Mouse (Mus musculus) heart, postnatal 0 days (tissue): ENCODE data around the gene Rras. TPM values are rescaled to one million over a fixed set of nuclear protein-coding genes. Genes with fewer than 3 reads are reported as not detected.

Source experiments
- ATAC-seq: fragments of 200-750 bp; cut with Nextera tagmentation; 2 replicates; pipeline ENCODE4 v1.8.0; 2017; ENCODE audit warnings: low read depth, moderate number of reproducible peaks, moderate library complexity; ENCODE audit not compliant: insufficient read depth
- DNase-seq: peaks from one replicate; pipeline ENCODE4 v3.0.0-alpha.2; 2016; ENCODE audit warnings: low spot score
- H3K27ac ChIP-seq: fragments of 300-500 bp; sonication (generic); 2 replicates; pipeline ENCODE4 v1.5.1; 2014; ENCODE audit warnings: low read depth, mild to moderate bottlenecking
- H3K27me3 ChIP-seq: fragments of 300-500 bp; sonication (generic); 2 replicates; pipeline ENCODE4 v1.6.1; 2014; ENCODE audit warnings: low read length, mixed read lengths; ENCODE audit not compliant: control insufficient read depth, insufficient read depth
- H3K36me3 ChIP-seq: fragments of 300-500 bp; sonication (generic); replicated peaks from 2 replicates; pipeline ENCODE4 v1.6.1; 2014; ENCODE audit warnings: low read length, mixed read lengths; ENCODE audit not compliant: control insufficient read depth, insufficient read depth
- H3K4me1 ChIP-seq: fragments of 300-500 bp; sonication (generic); 2 replicates; pipeline ENCODE4 v1.6.1; 2014; ENCODE audit warnings: antibody characterized with exemption; ENCODE audit not compliant: control insufficient read depth, insufficient read depth
- H3K4me2 ChIP-seq: fragments of 300-500 bp; sonication (generic); 2 replicates; pipeline ENCODE4 v1.6.1; 2014; ENCODE audit warnings: low read depth, mild to moderate bottlenecking, low read length, moderate library complexity
- H3K4me3 ChIP-seq: fragments of 300-500 bp; sonication (generic); 2 replicates; pipeline ENCODE4 v1.5.1; 2014; ENCODE audit warnings: low read depth, low read length
- H3K9ac ChIP-seq: fragments of 300-500 bp; sonication (generic); replicated peaks from 2 replicates; pipeline ENCODE4 v1.6.1; 2014; ENCODE audit warnings: low read depth, low read length, mixed read lengths
- H3K9me3 ChIP-seq: fragments of 300-500 bp; sonication (generic); replicated peaks from 2 replicates; pipeline ENCODE4 v1.6.1; 2016; ENCODE audit warnings: low read length; ENCODE audit not compliant: control insufficient read depth
- CTCF ChIP-seq: IDR thresholded peaks from 2 replicates; pipeline ENCODE4 v1.5.1; 2016; ENCODE audit warnings: antibody characterized with exemption, control low read depth, low read depth
- EP300 ChIP-seq: IDR thresholded peaks from 2 replicates; pipeline ENCODE4 v1.6.1; 2016; ENCODE audit warnings: antibody characterized with exemption, low read depth
- WGBS: fragments of 180-500 bp; shearing (Covaris S2); extraction: QIAGEN DNeasy Blood & Tissue Kit; methylation state at CpG from one replicate; pipeline ENCODE4 v1.1.7; 2014; 5-methylcytosine and 5-hydroxymethylcytosine counted together
- polyA plus RNA-seq: library from polyadenylated mRNA; unstranded; fragments of >200 nt; fragmentation: Nextera tagmentation; extraction: Ambion mirVana; gene quantifications from 2 replicates; pipeline ENCODE4 v1.2.1, GENCODE M21; 2015
- total RNA-seq: library from RNA; depleted of rRNA; stranded (reverse); fragments of >200 nt; gene quantifications from 2 replicates; pipeline ENCODE4 v1.2.3, GENCODE M21; 2014; ENCODE audit warnings: low replicate concordance

The Rras gene
- total and polyA plus RNA-seq, 2 experiments from 2014 or later: 38.4 to 85.7 TPM

GRCm38 (mm10) chr7:44975117-44975419, 42.7 kb upstream of the Rras start:
- H3K4me2 ChIP-seq: no peak overlapping the region
- no peak overlapping the region for H3K4me3 ChIP-seq
- no peaks in the 10 kb centered on the region for H3K9me3 ChIP-seq
- no peak for TF ChIP-seq EP300
- no peaks in the 10 kb centered on the region for H3K4me1 ChIP-seq
- 23% methylated on average over 6 of the region's 6 CpGs for WGBS
- DNase-seq (no peak), ATAC-seq (no peak)
- H3K27ac ChIP-seq: no peak overlapping the region
- peaks cover 44% of the 10 kb centered on the region for H3K36me3 ChIP-seq
- H3K27me3 ChIP-seq: 0 out of 2 replicates have a peak, but pooled peaks cover 3% of the 10 kb centered on the region
- H3K9ac ChIP-seq: no peak overlapping the region

- no peak for ATAC-seq
- Histone ChIP-seq H3K4me1 (no peaks in the 10 kb centered on the region), H3K36me3 (peaks cover 67% of the 10 kb centered on the region), H3K27me3 (no peaks in the 10 kb centered on the region), H3K9ac (no peak overlapping the region), H3K9me3 (no peaks in the 10 kb centered on the region), H3K4me3 (no peak overlapping the region), H3K4me2 (no peak overlapping the region), H3K27ac (no peak overlapping the region)
- no peak for TF ChIP-seq CTCF
- TF ChIP-seq EP300: no peak
- 90% methylated on average over 3 of the region's 3 CpGs for WGBS
- no peak for DNase-seq
Observed at GRCm38 (mm10) chr7:44978300-44978699, 39.5 kb upstream of the Rras start.

DNA sequence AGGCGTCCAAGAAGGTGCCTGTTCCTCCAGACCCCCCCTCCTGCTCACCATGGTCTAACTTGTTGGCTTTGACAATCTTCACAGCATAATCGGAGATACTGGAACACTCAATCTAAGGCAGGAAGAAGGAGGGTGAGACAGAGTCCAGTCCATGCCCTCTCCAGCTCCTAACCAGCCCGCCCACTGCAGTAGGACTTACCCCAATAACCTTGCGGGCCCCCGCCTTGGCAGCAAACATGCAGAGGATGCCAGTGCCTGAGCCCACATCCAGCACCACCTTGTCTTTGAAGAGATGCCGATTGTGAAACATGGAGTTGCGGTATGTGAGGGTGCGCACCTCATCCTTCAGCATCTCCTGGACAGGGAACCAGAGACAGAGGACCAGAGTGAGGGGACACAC, 36.2 kb upstream of the Rras start:
- peaks cover 58% of the 10 kb centered on the region for H3K36me3 ChIP-seq
- ATAC-seq (no peak), DNase-seq (no peak)
- no peaks in the 10 kb centered on the region for H3K27me3 ChIP-seq
- TF ChIP-seq CTCF (no peak), EP300 (no peak)
- no peak overlapping the region for H3K27ac ChIP-seq
- H3K4me3 ChIP-seq: no peak overlapping the region
- WGBS: 95% methylated on average over 8 of the region's 8 CpGs
- H3K4me2 ChIP-seq: no peak overlapping the region
- H3K4me1 ChIP-seq: 0 out of 2 replicates have a peak, but pooled peaks cover 12% of the 10 kb centered on the region
- H3K9me3 ChIP-seq: no peaks in the 10 kb centered on the region
- H3K9ac ChIP-seq: no peak overlapping the region

- Histone ChIP-seq H3K36me3 (peaks cover 43% of the 10 kb centered on the region), H3K27ac (no peak overlapping the region), H3K4me1 (peaks cover 16% of the 10 kb centered on the region; the same call in 1 of the 2 replicates), H3K27me3 (no peaks in the 10 kb centered on the region), H3K9me3 (no peaks in the 10 kb centered on the region), H3K4me2 (no peak overlapping the region), H3K9ac (no peak overlapping the region), H3K4me3 (no peak overlapping the region)
- DNase-seq: peak; percentile 71
- no peak for ATAC-seq
- peak; percentile 94 for TF ChIP-seq CTCF
- TF ChIP-seq EP300: no peak
- 29% methylated on average over 6 of the region's 6 CpGs for WGBS
Observed at GRCm38 (mm10) chr7:44983085-44983484, 34.7 kb upstream of the Rras start.

GRCm38 (mm10) chr7:44983944-44984832, 33.6 kb upstream of the Rras start:
- peaks cover 18% of the 10 kb centered on the region; the same call in 1 of the 2 replicates for H3K4me1 ChIP-seq
- 58% methylated on average over 7 of the region's 7 CpGs for WGBS
- H3K36me3 ChIP-seq: peaks cover 32% of the 10 kb centered on the region
- 0 out of 2 replicates have a peak, but pooled peaks have one; percentile 5 for TF ChIP-seq CTCF
- no peak for TF ChIP-seq EP300
- no peak overlapping the region for H3K9ac ChIP-seq
- H3K27me3 ChIP-seq: no peaks in the 10 kb centered on the region
- H3K9me3 ChIP-seq: no peaks in the 10 kb centered on the region
- 0 out of 2 replicates have a peak overlapping the region, but pooled peaks have one; percentile 96 for H3K27ac ChIP-seq
- ATAC-seq (no peak), DNase-seq (no peak)
- no peak overlapping the region for H3K4me2 ChIP-seq
- H3K4me3 ChIP-seq: no peak overlapping the region

GRCm38 (mm10) chr7:44984833-44985164, 33.0 kb upstream of the Rras start:
- Histone ChIP-seq H3K4me3 (no peak overlapping the region), H3K27ac (peak overlapping the region; percentile 96), H3K9me3 (no peaks in the 10 kb centered on the region), H3K9ac (no peak overlapping the region; the same call in 1 of the 2 replicates), H3K27me3 (no peaks in the 10 kb centered on the region), H3K4me2 (peak overlapping the region; percentile 96), H3K4me1 (peaks cover 18% of the 10 kb centered on the region; the same call in 1 of the 2 replicates), H3K36me3 (peaks cover 26% of the 10 kb centered on the region)
- WGBS: 39% methylated on average over 3 of the region's 3 CpGs
- ATAC-seq: no peak
- no peak for TF ChIP-seq EP300
- TF ChIP-seq CTCF: no peak
- no peak for DNase-seq
